Mouse (Mus musculus): ENCODE results near the gene Trove2. TPM values are rescaled to one million over a fixed set of nuclear protein-coding genes. Genes with fewer than 3 reads are reported as not detected.
"Not testable (repeated sequence)": the region's sequence is repeated elsewhere in the genome, so short reads cannot be mapped to it uniquely, and the experiment has no call there.

Gene Trove2
- polyA plus RNA-seq, 1 experiment from 2014 or later, result 47.8 TPM

GRCm38 (mm10) chr1:143731691-143732090, 45.2 kb downstream of the Trove2 start:
- Histone ChIP-seq H3K4me1 (no peaks in the 10 kb centered on the region), H3K9ac (no peak overlapping the region), H3K27me3 (no peaks in the 10 kb centered on the region), H3K9me3 (no peaks in the 10 kb centered on the region), H3K4me3 (replicated peaks) (no peak overlapping the region), H3K4me2 (no peak overlapping the region), H3K27ac (no peak overlapping the region), H3K36me3 (replicated peaks) (no peaks in the 10 kb centered on the region)
- no peak for ATAC-seq (ENCODE audit: low FRiP score)
- WGBS, result 42% methylated on average over 4 of the region's 4 CpGs

- H3K4me1 ChIP-seq, result no peaks in the 10 kb centered on the region
- WGBS, result 86% methylated on average over 2 of the region's 2 CpGs
- H3K9ac ChIP-seq, result no peak overlapping the region
- no peak overlapping the region for H3K27ac ChIP-seq
- no peak for ATAC-seq (ENCODE audit: low FRiP score)
- H3K36me3 ChIP-seq (replicated peaks), result no peaks in the 10 kb centered on the region
- no peak overlapping the region for H3K4me3 ChIP-seq (replicated peaks)
- no peak overlapping the region for H3K4me2 ChIP-seq
- no peaks in the 10 kb centered on the region for H3K9me3 ChIP-seq
- H3K27me3 ChIP-seq, result no peaks in the 10 kb centered on the region
These were observed 46.0 kb downstream of the Trove2 start for GRCm38 (mm10) chr1:143730899-143731298.

GRCm38 (mm10) chr1:143727701-143728445, 49.0 kb downstream of the Trove2 start:
- Histone ChIP-seq H3K4me1 (no peaks in the 10 kb centered on the region), H3K9ac (no peak overlapping the region), H3K27ac (no peak overlapping the region), H3K4me3 (replicated peaks) (no peak overlapping the region), H3K27me3 (no peaks in the 10 kb centered on the region), H3K4me2 (no peak overlapping the region), H3K36me3 (replicated peaks) (no peaks in the 10 kb centered on the region), H3K9me3 (no peaks in the 10 kb centered on the region)
- 80% methylated on average over 9 of the region's 9 CpGs for WGBS
- no peak for ATAC-seq (ENCODE audit: low FRiP score)

GRCm38 (mm10) chr1:143724456-143725064, 52.3 kb downstream of the Trove2 start:
- Histone ChIP-seq H3K4me2 (no peak overlapping the region), H3K36me3 (replicated peaks) (no peaks in the 10 kb centered on the region), H3K9me3 (no peaks in the 10 kb centered on the region), H3K4me3 (replicated peaks) (no peak overlapping the region), H3K9ac (no peak overlapping the region), H3K4me1 (no peaks in the 10 kb centered on the region), H3K27ac (no peak overlapping the region), H3K27me3 (no peaks in the 10 kb centered on the region)
- no peak for ATAC-seq (ENCODE audit: low FRiP score)
- WGBS, result 88% methylated on average over 5 of the region's 5 CpGs

- H3K27me3 ChIP-seq; H3K4me1 ChIP-seq; H3K36me3 ChIP-seq (replicated peaks); H3K27ac ChIP-seq; H3K4me3 ChIP-seq (replicated peaks); ATAC-seq (ENCODE audit: low FRiP score); H3K9ac ChIP-seq; H3K9me3 ChIP-seq; H3K4me2 ChIP-seq: not testable (repeated sequence)
- WGBS, result no CpG with 5 or more reads among the region's 2 CpGs
These were observed 60.8 kb downstream of the Trove2 start, which contains the start of gene Glrx2 for GRCm38 (mm10) chr1:143716038-143716437. Gene Glrx2, plus strand, starts transcription at chr1:143716338.

- H3K4me1 ChIP-seq, result no peaks in the 10 kb centered on the region
- WGBS, result 86% methylated on average over 5 of the region's 5 CpGs
- H3K27me3 ChIP-seq, result no peaks in the 10 kb centered on the region
- H3K27ac ChIP-seq, result peak overlapping the region; percentile 61
- no peak for ATAC-seq (ENCODE audit: low FRiP score)
- no peak overlapping the region for H3K4me3 ChIP-seq (replicated peaks)
- H3K9me3 ChIP-seq, result no peaks in the 10 kb centered on the region
- no peak overlapping the region for H3K4me2 ChIP-seq
- H3K36me3 ChIP-seq (replicated peaks), result no peaks in the 10 kb centered on the region
- H3K9ac ChIP-seq, result no peak overlapping the region
These were observed 66.3 kb downstream of the Trove2 start for GRCm38 (mm10) chr1:143710627-143710976.

GRCm38 (mm10) chr1:143709966-143710626, 66.8 kb downstream of the Trove2 start:
- whole genome bisulfite sequencing, result 61% methylated on average over 7 of the region's 7 CpGs
- peak overlapping the region; percentile 61 for H3K27ac ChIP-seq
- H3K9me3 ChIP-seq, result no peaks in the 10 kb centered on the region
- no peak overlapping the region for H3K4me2 ChIP-seq
- H3K4me3 ChIP-seq (replicated peaks), result no peak overlapping the region
- no peaks in the 10 kb centered on the region for H3K27me3 ChIP-seq
- no peaks in the 10 kb centered on the region for H3K36me3 ChIP-seq (replicated peaks)
- H3K4me1 ChIP-seq, result no peaks in the 10 kb centered on the region
- ATAC-seq (ENCODE audit: low FRiP score), result peak; percentile 86
- H3K9ac ChIP-seq, result no peak overlapping the region

GRCm38 (mm10) chr1:143708361-143708760, 68.5 kb downstream of the Trove2 start:
- H3K4me2 ChIP-seq, result no peak overlapping the region
- ATAC-seq (ENCODE audit: low FRiP score), result no peak
- H3K9ac ChIP-seq, result no peak overlapping the region
- no peak overlapping the region for H3K27ac ChIP-seq
- H3K4me1 ChIP-seq, result no peaks in the 10 kb centered on the region
- no peaks in the 10 kb centered on the region for H3K9me3 ChIP-seq
- H3K27me3 ChIP-seq, result no peaks in the 10 kb centered on the region
- 81% methylated on average over 6 of the region's 6 CpGs for WGBS
- H3K4me3 ChIP-seq (replicated peaks), result no peak overlapping the region
- H3K36me3 ChIP-seq (replicated peaks), result no peaks in the 10 kb centered on the region

- Histone ChIP-seq H3K4me1 (no peaks in the 10 kb centered on the region), H3K27me3 (no peaks in the 10 kb centered on the region), H3K4me2 (no peak overlapping the region), H3K9ac (no peak overlapping the region), H3K36me3 (replicated peaks) (no peaks in the 10 kb centered on the region), H3K9me3 (no peaks in the 10 kb centered on the region), H3K27ac (no peak overlapping the region), H3K4me3 (replicated peaks) (no peak overlapping the region)
- no peak for ATAC-seq (ENCODE audit: low FRiP score)
- WGBS, result 49% methylated on average over 4 of the region's 4 CpGs
These were observed 69.9 kb downstream of the Trove2 start for GRCm38 (mm10) chr1:143707006-143707405.

GRCm38 (mm10) chr1:143702741-143703262, 74.1 kb downstream of the Trove2 start, which contains the start of gene Cdc73:
Gene Cdc73, minus strand, starts transcription at chr1:143702893.
- peak within 1 kb of the TSS; percentile 86 for H3K9ac ChIP-seq
- peaks cover 8% of the 10 kb centered on the region for H3K36me3 ChIP-seq (replicated peaks)
- ATAC-seq (ENCODE audit: low FRiP score), result peak; percentile 99
- under 1% methylated on average over 68 of the region's 74 CpGs for WGBS
- H3K4me2 ChIP-seq, result peak within 1 kb of the TSS; percentile 66
- peak within 1 kb of the TSS; percentile 78 for H3K4me3 ChIP-seq (replicated peaks)
- peaks cover 13% of the 10 kb centered on the region for H3K4me1 ChIP-seq
- no peaks in the 10 kb centered on the region for H3K27me3 ChIP-seq
- no peaks in the 10 kb centered on the region for H3K9me3 ChIP-seq
- peak within 1 kb of the TSS; percentile 94 for H3K27ac ChIP-seq

- peak; percentile 70 for ATAC-seq (ENCODE audit: low FRiP score)
- WGBS, result under 1% methylated on average over 29 of the region's 48 CpGs
These were observed 74.6 kb downstream of the Trove2 start for GRCm38 (mm10) chr1:143702141-143702740.

GRCm38 (mm10) chr1:143701736-143702135, 75.1 kb downstream of the Trove2 start:
- ATAC-seq (ENCODE audit: low FRiP score), result no peak
- peak overlapping the region; percentile 94 for H3K27ac ChIP-seq

More at GRCm38 (mm10) chr1:143702141-143702740, 74.6 kb downstream of the Trove2 start:
- Histone ChIP-seq H3K36me3 (replicated peaks) (peaks cover 10% of the 10 kb centered on the region), H3K27me3 (no peaks in the 10 kb centered on the region), H3K9ac (peak overlapping the region; percentile 86), H3K4me3 (replicated peaks) (peak overlapping the region; percentile 78), H3K27ac (peak overlapping the region; percentile 94), H3K4me2 (peak overlapping the region; percentile 66), H3K4me1 (peaks cover 13% of the 10 kb centered on the region), H3K9me3 (no peaks in the 10 kb centered on the region)

More at GRCm38 (mm10) chr1:143701736-143702135, 75.1 kb downstream of the Trove2 start:
- Histone ChIP-seq H3K9me3 (no peaks in the 10 kb centered on the region), H3K4me3 (replicated peaks) (peak overlapping the region; percentile 78), H3K4me2 (peak overlapping the region; percentile 66), H3K36me3 (replicated peaks) (peaks cover 14% of the 10 kb centered on the region), H3K27me3 (no peaks in the 10 kb centered on the region), H3K4me1 (peaks cover 13% of the 10 kb centered on the region), H3K9ac (peak overlapping the region; percentile 86)
- under 1% methylated on average over 13 of the region's 13 CpGs for WGBS

Data from forebrain, embryonic 12.5 days (tissue).